In the genomic region with DNA sequence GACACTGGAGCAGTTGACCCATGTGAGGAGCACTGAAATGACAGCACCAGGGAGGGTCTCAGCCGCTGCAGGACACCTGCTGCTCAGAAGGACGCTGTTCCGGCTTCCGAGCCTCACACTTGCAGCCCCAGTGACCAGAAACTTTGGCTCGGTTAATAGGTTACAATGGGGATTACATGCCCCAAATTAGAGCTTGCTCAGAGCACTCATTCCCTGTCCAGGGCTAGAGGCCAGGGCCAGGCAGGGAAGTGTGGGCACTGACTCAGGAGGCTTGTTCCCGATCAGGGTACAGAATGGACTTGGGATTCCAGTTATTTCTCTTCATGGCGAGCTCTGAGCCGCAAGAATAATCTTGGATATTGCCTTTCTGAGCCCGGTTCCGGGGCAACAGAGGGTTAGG, we compare ENCODE assay signal across 14 mouse cellular contexts. TPM values are rescaled to one million over a fixed set of nuclear protein-coding genes. Genes with fewer than 3 reads are reported as not detected.
DNase-seq lines count a peak whose midpoint lies in the region; ATAC-seq and TF ChIP-seq lines count a peak whose summit lies in the region.
"Had no signal": no experiment of that assay in that cellular context is flagged by ENCODE, and none has a peak within 500 bp of the region (broad histone marks: within the 10 kb centered on the region; RNA-seq: fewer than 3 reads in every experiment).

No protein-coding gene starts in this region.

- peak overlapping the region; percentile 0 for H3K27ac ChIP-seq in forebrain, embryonic 16.5 days (ENCODE audit: low read length)
- H3K27ac ChIP-seq in forebrain, embryonic 13.5 days = no peak overlapping the region
- H3K27ac ChIP-seq in kidney, adult 2 months (ENCODE audit: insufficient read depth, low read depth, low read length) = no peak overlapping the region
- H3K27ac ChIP-seq in cortical plate, adult 2 months (ENCODE audit: insufficient read depth, low read length) = peak overlapping the region; percentile 39; the same call in 1 of the 2 replicates
- H3K27ac ChIP-seq: embryonic facial prominence, embryonic 10.5 days; liver, embryonic 13.5 days had no signal

- peaks cover 6% of the 10 kb centered on the region; the same call in 1 of the 2 replicates for H3K4me1 ChIP-seq in forebrain, embryonic 16.5 days (replicated peaks; ENCODE audit: control insufficient read depth, insufficient read depth, low read length)
- peaks cover 10% of the 10 kb centered on the region; the same call in 1 of the 2 replicates for H3K4me1 ChIP-seq in forebrain, embryonic 13.5 days
- peaks cover 8% of the 10 kb centered on the region; the same call in 1 of the 2 replicates for H3K4me1 ChIP-seq in kidney, adult 2 months (ENCODE audit: control insufficient read depth, insufficient read depth, low read length)
- peaks cover 6% of the 10 kb centered on the region for H3K4me1 ChIP-seq in cortical plate, adult 2 months (ENCODE audit: control insufficient read depth, insufficient read depth, low read length)

- WGBS in forebrain, embryonic 16.5 days = 46% methylated on average over 10 of the region's 10 CpGs
- 44% methylated on average over 10 of the region's 10 CpGs for WGBS in forebrain, embryonic 13.5 days
- WGBS in kidney, adult 2 months = 62% methylated on average over 10 of the region's 10 CpGs

- no peak overlapping the region for H3K4me2 ChIP-seq in forebrain, embryonic 16.5 days (ENCODE audit: low read length)
- no peak overlapping the region for H3K4me2 ChIP-seq in forebrain, embryonic 13.5 days
- H3K4me2 ChIP-seq: liver, embryonic 13.5 days had no signal

- no peak overlapping the region for H3K4me3 ChIP-seq in forebrain, embryonic 16.5 days (replicated peaks; ENCODE audit: low read length)
- H3K4me3 ChIP-seq in forebrain, embryonic 13.5 days = no peak overlapping the region
- no peak overlapping the region for H3K4me3 ChIP-seq in kidney, adult 2 months (ENCODE audit: insufficient read depth, low read depth, low read length)
- no peak overlapping the region for H3K4me3 ChIP-seq in cortical plate, adult 2 months (ENCODE audit: insufficient read depth, low read length)
- H3K4me3 ChIP-seq: embryonic facial prominence, embryonic 10.5 days; liver, embryonic 13.5 days; megakaryocyte, embryonic 14.5 days had no signal

- no peaks in the 10 kb centered on the region for H3K36me3 ChIP-seq in forebrain, embryonic 16.5 days (ENCODE audit: control insufficient read depth, insufficient read depth)
- H3K36me3 ChIP-seq in forebrain, embryonic 13.5 days (ENCODE audit: poor library complexity, severe bottlenecking) = no peaks in the 10 kb centered on the region
- no peaks in the 10 kb centered on the region for H3K36me3 ChIP-seq in kidney, adult 2 months (ENCODE audit: control insufficient read depth, insufficient read depth, low read length)
- H3K36me3 ChIP-seq: embryonic facial prominence, embryonic 10.5 days; liver, embryonic 13.5 days had no signal

- TF ChIP-seq POLR2A in kidney, adult 2 months (IDR thresholded peaks at IDR 0.05; ENCODE audit: low read depth, low read length) = no peak
- TF ChIP-seq POLR2A in cortical plate, adult 2 months (IDR thresholded peaks at IDR 0.05; ENCODE audit: extremely low read depth, insufficient read depth, low read length) = no peak

- H3K27me3 ChIP-seq in forebrain, embryonic 16.5 days (replicated peaks; ENCODE audit: control insufficient read depth, insufficient read depth, low read length) = no peaks in the 10 kb centered on the region
- H3K27me3 ChIP-seq in forebrain, embryonic 13.5 days = no peaks in the 10 kb centered on the region
- H3K27me3 ChIP-seq in kidney, adult 2 months (replicated peaks; ENCODE audit: control insufficient read depth, insufficient read depth, low read length) = no peaks in the 10 kb centered on the region
- H3K27me3 ChIP-seq: liver, embryonic 13.5 days had no signal

- H3K9ac ChIP-seq in forebrain, embryonic 16.5 days (replicated peaks; ENCODE audit: low read depth, low read length) = no peak overlapping the region
- no peak overlapping the region for H3K9ac ChIP-seq in forebrain, embryonic 13.5 days
- H3K9ac ChIP-seq: liver, embryonic 13.5 days had no signal

- no peaks in the 10 kb centered on the region for H3K9me3 ChIP-seq in forebrain, embryonic 16.5 days (ENCODE audit: control insufficient read depth, low read length)
- H3K9me3 ChIP-seq in forebrain, embryonic 13.5 days (replicated peaks) = no peaks in the 10 kb centered on the region
- H3K9me3 ChIP-seq: embryonic facial prominence, embryonic 10.5 days; G1E; liver, embryonic 13.5 days; megakaryocyte, embryonic 14.5 days had no signal

- TF ChIP-seq CTCF in kidney, adult 2 months (conservative IDR thresholded peaks at IDR 0.05; ENCODE audit: insufficient read depth, insufficient read length, low read depth, low read length) = no peak
- no peak for TF ChIP-seq CTCF in cortical plate, adult 2 months (IDR thresholded peaks at IDR 0.05; ENCODE audit: extremely low read depth, insufficient read depth, low read length)

- ATAC-seq in forebrain, embryonic 16.5 days = no peak
- no peak for ATAC-seq in forebrain, embryonic 13.5 days
- ATAC-seq: lung, postnatal 0 days had no signal

- peak; percentile 61 for DNase-seq in kidney, adult 2 months
- no peak for DNase-seq in kidney, postnatal 14 days
- peak; percentile 50 for DNase-seq in brain, adult 2 months (ENCODE audit: low read depth, low spot score)
- no peak for DNase-seq in thymus, postnatal 4 days
- DNase-seq: liver, embryonic 13.5 days had no signal

RNA-seq across cellular contexts. Expression of gene Cebpe, which starts 25.7 kb away (rescaled TPM):
- not detected in 2 replicates for polyA plus RNA-seq in forebrain, embryonic 16.5 days (2015; fragmentation: Nextera tagmentation; extraction: Ambion mirVana)
- polyA plus RNA-seq in forebrain, embryonic 13.5 days (2015; fragmentation: Nextera tagmentation; extraction: Ambion mirVana) = not detected in 2 replicates
- 0.20 and 0.30 TPM in 2 replicates for polyA plus RNA-seq in kidney, adult 2 months (2012; rRNA removed)
- 0.09 TPM in 1 of 2 replicates, not detected in the other for polyA plus RNA-seq in cortical plate, adult 2 months (2012; rRNA removed)
- polyA plus RNA-seq: C2C12; embryonic facial prominence, embryonic 10.5 days; kidney, embryonic 16.5 days had no signal

RNA-seq across cellular contexts. Expression of gene Gm29776, which starts 39.0 kb away (rescaled TPM):
- 0.14 and 0.16 TPM in 2 replicates for polyA plus RNA-seq in forebrain, embryonic 16.5 days (2015; fragmentation: Nextera tagmentation; extraction: Ambion mirVana)
- 0.15 TPM in 1 of 2 replicates, not detected in the other for polyA plus RNA-seq in forebrain, embryonic 13.5 days (2015; fragmentation: Nextera tagmentation; extraction: Ambion mirVana)
- 0.16 and 0.20 TPM in 2 replicates for polyA plus RNA-seq in kidney, adult 2 months (2012; rRNA removed)
- 0.04 and 0.06 TPM in 2 replicates for polyA plus RNA-seq in cortical plate, adult 2 months (2012; rRNA removed)
- polyA plus RNA-seq: C2C12, G1E had no signal

RNA-seq across cellular contexts. Expression of gene Slc7a8, which starts 44.1 kb away (rescaled TPM):
- polyA plus RNA-seq in forebrain, embryonic 16.5 days (2015; fragmentation: Nextera tagmentation; extraction: Ambion mirVana) = 8.7 and 8.9 TPM in 2 replicates
- polyA plus RNA-seq in forebrain, embryonic 13.5 days (2015; fragmentation: Nextera tagmentation; extraction: Ambion mirVana) = 3.2 and 3.5 TPM in 2 replicates
- 333 and 352 TPM in 2 replicates for polyA plus RNA-seq in kidney, adult 2 months (2012; rRNA removed)
- polyA plus RNA-seq in cortical plate, adult 2 months (2012; rRNA removed) = 51.3 and 54.7 TPM in 2 replicates
- polyA plus RNA-seq: C2C12 had no signal

RNA-seq across cellular contexts. Expression of gene Acin1, which starts 50.9 kb away (rescaled TPM):
- polyA plus RNA-seq in forebrain, embryonic 16.5 days (2015; fragmentation: Nextera tagmentation; extraction: Ambion mirVana) = 141 and 150 TPM in 2 replicates
- polyA plus RNA-seq in forebrain, embryonic 13.5 days (2015; fragmentation: Nextera tagmentation; extraction: Ambion mirVana) = 191 and 216 TPM in 2 replicates
- 79.2 and 79.4 TPM in 2 replicates for polyA plus RNA-seq in kidney, adult 2 months (2012; rRNA removed)
- polyA plus RNA-seq in cortical plate, adult 2 months (2012; rRNA removed) = 169 and 194 TPM in 2 replicates

RNA-seq across cellular contexts. Expression of gene 1700123O20Rik, which starts 51.6 kb away (rescaled TPM):
- 72.8 and 76.3 TPM in 2 replicates for polyA plus RNA-seq in forebrain, embryonic 16.5 days (2015; fragmentation: Nextera tagmentation; extraction: Ambion mirVana)
- polyA plus RNA-seq in forebrain, embryonic 13.5 days (2015; fragmentation: Nextera tagmentation; extraction: Ambion mirVana) = 84.6 and 87.5 TPM in 2 replicates
- polyA plus RNA-seq in kidney, adult 2 months (2012; rRNA removed) = 54.0 and 57.5 TPM in 2 replicates
- 35.1 and 37.9 TPM in 2 replicates for polyA plus RNA-seq in cortical plate, adult 2 months (2012; rRNA removed)

Comparison
In these comparisons a context has a peak if more than half of its experiments do, and no peak if none do; other contexts are left out.
1. H3K27ac ChIP-seq: peak in forebrain, embryonic 16.5 days (single experiment) and cortical plate, adult 2 months (single experiment); none in forebrain, embryonic 13.5 days (single experiment) and kidney, adult 2 months (single experiment).
2. DNase-seq: peak in kidney, adult 2 months (single experiment) and brain, adult 2 months (single experiment); none in kidney, postnatal 14 days (single experiment) and thymus, postnatal 4 days (single experiment).